Mouse (Mus musculus) hindbrain, embryonic 14.5 days (tissue): ENCODE data around the gene Wrap53. TPM values are rescaled to one million over a fixed set of nuclear protein-coding genes. Genes with fewer than 3 reads are reported as not detected.
"Not testable (repeated sequence)": the region's sequence is repeated elsewhere in the genome, so short reads cannot be mapped to it uniquely, and the experiment has no call there.

Experiments
- ATAC-seq: fragments of 200-750 bp; cut with Nextera tagmentation; 2 replicates; pipeline ENCODE4 v1.8.0; 2017; ENCODE audit warnings: moderate number of reproducible peaks, mild to moderate bottlenecking, moderate TSS enrichment, moderate library complexity; ENCODE audit not compliant: low FRiP score
- DNase-seq: peaks from one replicate; pipeline ENCODE4 v3.0.0-alpha.2; 2015; ENCODE audit warnings: low spot score
- H3K27ac ChIP-seq: fragments of 300-500 bp; sonication (generic); 2 replicates; pipeline ENCODE4 v1.5.1; 2014; ENCODE audit warnings: mild to moderate bottlenecking, moderate library complexity
- H3K27me3 ChIP-seq: fragments of 300-500 bp; sonication (generic); 2 replicates; pipeline ENCODE4 v1.6.1; 2014; ENCODE audit warnings: mild to moderate bottlenecking, low read length, mixed read lengths; ENCODE audit not compliant: control insufficient read depth, insufficient read depth
- H3K36me3 ChIP-seq: fragments of 300-500 bp; sonication (generic); replicated peaks from 2 replicates; pipeline ENCODE4 v1.6.1; 2014; ENCODE audit not compliant: control insufficient read depth, insufficient read depth
- H3K4me1 ChIP-seq: fragments of 300-500 bp; sonication (generic); replicated peaks from 2 replicates; pipeline ENCODE4 v1.6.1; 2014; ENCODE audit warnings: antibody characterized with exemption, low read length, mixed read lengths; ENCODE audit not compliant: control insufficient read depth, insufficient read depth
- H3K4me2 ChIP-seq: fragments of 300-500 bp; sonication (generic); replicated peaks from 2 replicates; pipeline ENCODE4 v1.6.1; 2014; ENCODE audit warnings: mild to moderate bottlenecking, moderate library complexity
- H3K4me3 ChIP-seq: fragments of 300-500 bp; sonication (generic); replicated peaks from 2 replicates; pipeline ENCODE4 v1.5.1; 2014; ENCODE audit warnings: mild to moderate bottlenecking, low read length
- H3K9ac ChIP-seq: fragments of 300-500 bp; sonication (generic); 2 replicates; pipeline ENCODE4 v1.6.1; 2014
- H3K9me3 ChIP-seq: fragments of 300-500 bp; sonication (generic); 2 replicates; pipeline ENCODE4 v1.6.1; 2016; ENCODE audit warnings: low read length; ENCODE audit not compliant: control insufficient read depth
- WGBS: fragments of 180-500 bp; shearing (Covaris S2); extraction: QIAGEN DNeasy Blood & Tissue Kit; methylation state at CpG from one replicate; pipeline ENCODE4 v1.1.7; 2014; 5-methylcytosine and 5-hydroxymethylcytosine counted together
- polyA plus RNA-seq: library from polyadenylated mRNA; unstranded; fragments of >200 nt; fragmentation: Nextera tagmentation; extraction: Ambion mirVana; gene quantifications from 2 replicates; pipeline ENCODE4 v1.2.1, GENCODE M21; 2014

The Wrap53 gene
- polyA plus RNA-seq, 1 experiment from 2014 or later: 16.8 TPM

- DNase-seq (no peak), ATAC-seq (no peak)
- Histone ChIP-seq H3K4me3 (no peak overlapping the region), H3K4me1 (0 out of 2 replicates have a peak, but pooled peaks cover 5% of the 10 kb centered on the region), H3K4me2 (no peak overlapping the region), H3K27me3 (no peaks in the 10 kb centered on the region), H3K27ac (no peak overlapping the region), H3K9me3 (no peaks in the 10 kb centered on the region), H3K36me3 (no peaks in the 10 kb centered on the region), H3K9ac (no peak overlapping the region)
- WGBS: 45% methylated on average over 10 of the region's 10 CpGs
Measured at GRCm38 (mm10) chr11:69616781-69617180, 36.7 kb upstream of the Wrap53 start.

- not testable (repeated sequence) for H3K4me2 ChIP-seq, H3K27ac ChIP-seq, H3K4me1 ChIP-seq, H3K36me3 ChIP-seq, H3K9ac ChIP-seq, H3K9me3 ChIP-seq, ATAC-seq, DNase-seq, H3K27me3 ChIP-seq, H3K4me3 ChIP-seq
- 58% methylated on average over 11 of the region's 11 CpGs for WGBS
Measured at GRCm38 (mm10) chr11:69614257-69614588, 34.2 kb upstream of the Wrap53 start.

- H3K9me3 ChIP-seq: no peaks in the 10 kb centered on the region
- H3K4me3 ChIP-seq: no peak overlapping the region
- DNase-seq: peak; percentile 77
- H3K4me2 ChIP-seq: no peak overlapping the region
- no peak for ATAC-seq
- no peaks in the 10 kb centered on the region for H3K36me3 ChIP-seq
- no peak overlapping the region for H3K9ac ChIP-seq
- H3K4me1 ChIP-seq: no peaks in the 10 kb centered on the region
- H3K27me3 ChIP-seq: no peaks in the 10 kb centered on the region
- 4% methylated on average over 18 of the region's 19 CpGs for WGBS
- H3K27ac ChIP-seq: no peak overlapping the region
Measured at GRCm38 (mm10) chr11:69613553-69614256, 33.6 kb upstream of the Wrap53 start.

GRCm38 (mm10) chr11:69610899-69611298, 30.8 kb upstream of the Wrap53 start:
- H3K4me3 ChIP-seq: no peak overlapping the region
- 63% methylated on average over 4 of the region's 4 CpGs for WGBS
- no peak overlapping the region for H3K27ac ChIP-seq
- H3K4me1 ChIP-seq: no peaks in the 10 kb centered on the region
- H3K9me3 ChIP-seq: no peaks in the 10 kb centered on the region
- H3K36me3 ChIP-seq: no peaks in the 10 kb centered on the region
- DNase-seq: no peak
- ATAC-seq: no peak
- no peak overlapping the region for H3K4me2 ChIP-seq
- H3K27me3 ChIP-seq: no peaks in the 10 kb centered on the region
- H3K9ac ChIP-seq: no peak overlapping the region

- H3K4me3 ChIP-seq: no peak overlapping the region
- WGBS: 60% methylated on average over 7 of the region's 7 CpGs
- H3K4me1 ChIP-seq: peaks cover 3% of the 10 kb centered on the region
- DNase-seq (no peak), ATAC-seq (no peak)
- H3K9me3 ChIP-seq: no peaks in the 10 kb centered on the region
- H3K4me2 ChIP-seq: no peak overlapping the region
- no peak overlapping the region for H3K9ac ChIP-seq
- H3K36me3 ChIP-seq: no peaks in the 10 kb centered on the region
- no peaks in the 10 kb centered on the region for H3K27me3 ChIP-seq
- H3K27ac ChIP-seq: no peak overlapping the region
Measured at GRCm38 (mm10) chr11:69609416-69609815, 29.4 kb upstream of the Wrap53 start.

- no peak overlapping the region for H3K9ac ChIP-seq
Measured at GRCm38 (mm10) chr11:69608525-69608924, 28.5 kb upstream of the Wrap53 start.

GRCm38 (mm10) chr11:69606832-69607231, 26.8 kb upstream of the Wrap53 start:
- H3K4me3 ChIP-seq: no peak overlapping the region
- H3K27me3 ChIP-seq: no peaks in the 10 kb centered on the region
- 87% methylated on average over 2 of the region's 2 CpGs for WGBS
- H3K9me3 ChIP-seq: no peaks in the 10 kb centered on the region
- no peak for DNase-seq
- peaks cover 10% of the 10 kb centered on the region for H3K4me1 ChIP-seq
- H3K36me3 ChIP-seq: 0 out of 2 replicates have a peak, but pooled peaks cover 9% of the 10 kb centered on the region
- no peak for ATAC-seq
- no peak overlapping the region for H3K4me2 ChIP-seq
- H3K9ac ChIP-seq: no peak overlapping the region
- no peak overlapping the region for H3K27ac ChIP-seq

More at GRCm38 (mm10) chr11:69608525-69608924, 28.5 kb upstream of the Wrap53 start:
- H3K4me3 ChIP-seq: no peak overlapping the region
- no peak for DNase-seq
- ATAC-seq: no peak
- H3K4me2 ChIP-seq: no peak overlapping the region
- no peak overlapping the region for H3K27ac ChIP-seq
- peaks cover 10% of the 10 kb centered on the region for H3K4me1 ChIP-seq
- no peaks in the 10 kb centered on the region for H3K36me3 ChIP-seq
- H3K9me3 ChIP-seq: no peaks in the 10 kb centered on the region
- WGBS: 89% methylated on average over 3 of the region's 3 CpGs
- no peaks in the 10 kb centered on the region for H3K27me3 ChIP-seq

- Histone ChIP-seq H3K9ac (peak overlapping the region; percentile 90; the same call in 1 of the 2 replicates), H3K36me3 (peaks cover 13% of the 10 kb centered on the region; the same call in 1 of the 2 replicates), H3K4me1 (peaks cover 10% of the 10 kb centered on the region), H3K4me3 (peak overlapping the region; percentile 75), H3K4me2 (peak overlapping the region; percentile 99), H3K27ac (no peak overlapping the region; the same call in 1 of the 2 replicates), H3K9me3 (no peaks in the 10 kb centered on the region), H3K27me3 (no peaks in the 10 kb centered on the region)
- DNase-seq (no peak), ATAC-seq (no peak)
- WGBS: 61% methylated on average over 2 of the region's 2 CpGs
Measured at GRCm38 (mm10) chr11:69606491-69606795, 26.4 kb upstream of the Wrap53 start.

GRCm38 (mm10) chr11:69605726-69606490, 25.9 kb upstream of the Wrap53 start, which contains the start of gene Atp1b2:
Gene Atp1b2 (minus strand): TSS chr11:69605942.
- H3K27me3 ChIP-seq: no peaks in the 10 kb centered on the region
- peak within 1 kb of the TSS; percentile 75 for H3K4me3 ChIP-seq
- peaks cover 10% of the 10 kb centered on the region for H3K4me1 ChIP-seq
- no peaks in the 10 kb centered on the region for H3K9me3 ChIP-seq
- H3K27ac ChIP-seq: peak within 1 kb of the TSS; percentile 83
- DNase-seq: peak; percentile 83
- H3K9ac ChIP-seq: peak within 1 kb of the TSS; percentile 90
- ATAC-seq: peak; percentile 87
- peaks cover 18% of the 10 kb centered on the region; the same call in 1 of the 2 replicates for H3K36me3 ChIP-seq
- 4% methylated on average over 32 of the region's 32 CpGs for WGBS
- H3K4me2 ChIP-seq: peak within 1 kb of the TSS; percentile 99
